Mouse (Mus musculus) cerebellum, adult 11 months (tissue): ENCODE data around the gene Defb28.

Source experiments
- DNase-seq: peaks from one replicate; pipeline ENCODE4 v3.0.0; 2022

Gene Defb28

DNA sequence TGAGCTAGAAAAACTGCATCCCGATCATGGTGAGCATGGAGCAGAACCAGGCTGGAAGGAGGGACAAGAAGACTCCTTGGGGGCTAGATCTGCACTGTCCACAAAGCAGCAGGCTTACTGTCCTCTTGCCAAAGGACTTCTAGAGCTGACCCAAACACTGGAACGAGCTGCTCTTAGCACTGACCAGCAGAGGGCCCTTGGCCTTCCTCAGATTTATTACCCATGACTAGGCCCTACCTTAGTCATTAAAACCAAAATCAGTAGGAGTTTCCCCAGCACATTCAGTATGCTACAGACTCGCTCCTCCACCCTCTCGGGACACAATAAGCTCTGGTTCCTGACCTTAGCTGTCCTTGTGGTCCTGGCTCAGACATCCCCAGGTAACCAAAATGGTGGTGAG is at the start of gene Defb28:
TSS of gene Defb28 (plus strand) at position 275 of the 400 bp plus-strand sequence.
- no peak for DNase-seq

- peak; percentile 11 for DNase-seq
Observed at GRCm38 (mm10) chr2:152470973-152471372, 47.1 kb upstream of the Defb28 start.

DNA sequence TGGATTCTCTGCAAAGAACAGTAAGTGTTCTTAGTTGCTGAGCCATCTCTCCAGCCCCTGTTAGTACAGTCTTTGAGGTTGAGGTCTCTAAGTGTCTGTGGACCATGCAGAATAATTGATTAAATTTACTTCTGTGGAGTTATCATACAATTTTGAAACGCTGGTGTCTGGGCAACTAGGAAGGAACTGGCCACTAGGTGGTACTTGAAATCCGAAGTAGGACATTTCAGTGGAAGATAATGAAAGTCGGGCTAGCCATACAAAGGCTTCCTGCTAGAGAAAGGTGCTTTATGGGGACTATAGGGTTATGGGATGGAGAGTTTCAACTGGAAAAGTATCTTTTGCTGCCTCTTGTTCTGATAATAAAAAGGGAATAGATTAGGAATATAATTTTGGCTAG is 45.6 kb upstream of the Defb28 start:
- no peak for DNase-seq

GRCm38 (mm10) chr2:152476763-152477162 is 41.3 kb upstream of the Defb28 start, which contains the start of gene Defb20:
Gene Defb20 (plus strand): TSS chr2:152477063.
- no peak for DNase-seq

- no peak for DNase-seq
Observed at GRCm38 (mm10) chr2:152480881-152481280, 37.2 kb upstream of the Defb28 start.

DNA sequence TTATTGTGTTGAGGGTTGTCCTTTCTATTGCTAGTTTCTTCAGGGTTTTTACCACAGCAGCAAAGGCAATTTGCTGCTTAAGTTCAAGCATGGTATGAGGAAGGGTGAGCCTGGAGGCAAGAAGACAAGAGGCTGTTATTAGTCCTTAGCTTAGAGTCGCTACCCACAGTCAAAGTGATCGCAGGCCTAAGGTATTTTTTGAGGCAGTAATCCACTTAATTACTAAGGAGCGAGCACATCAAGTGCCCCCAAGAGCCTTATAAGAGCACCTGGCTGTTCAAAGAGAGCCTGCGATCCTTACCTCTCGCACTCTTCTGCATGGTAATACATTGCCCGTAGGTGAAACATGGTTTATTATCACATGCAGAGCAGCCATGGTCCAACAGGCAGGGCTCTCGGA is 36.3 kb upstream of the Defb28 start:
- no peak for DNase-seq

DNA sequence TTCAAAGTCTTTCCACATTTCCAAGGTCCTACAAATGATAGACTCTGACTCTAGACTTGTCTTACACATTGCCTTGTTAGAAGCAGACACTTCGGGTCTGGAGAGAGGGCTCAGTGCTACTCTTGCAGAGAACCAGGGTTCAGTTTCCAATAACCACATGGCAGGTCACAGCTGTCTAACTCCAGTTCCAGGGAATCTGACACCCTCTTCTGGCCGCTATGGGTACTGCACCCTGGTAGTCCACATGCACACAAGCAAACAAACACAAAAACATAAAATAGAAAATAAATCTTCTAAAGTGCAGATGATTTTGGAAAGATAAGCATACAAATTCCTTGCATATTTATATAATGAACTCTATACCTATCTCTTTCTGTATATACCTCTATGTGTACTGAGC is 31.0 kb upstream of the Defb28 start:
- no peak for DNase-seq

- DNase-seq = no peak
Observed at GRCm38 (mm10) chr2:152490038-152490437, 28.0 kb upstream of the Defb28 start, which contains the start of gene Defb22. Gene Defb22 (minus strand): TSS chr2:152490138.

DNA sequence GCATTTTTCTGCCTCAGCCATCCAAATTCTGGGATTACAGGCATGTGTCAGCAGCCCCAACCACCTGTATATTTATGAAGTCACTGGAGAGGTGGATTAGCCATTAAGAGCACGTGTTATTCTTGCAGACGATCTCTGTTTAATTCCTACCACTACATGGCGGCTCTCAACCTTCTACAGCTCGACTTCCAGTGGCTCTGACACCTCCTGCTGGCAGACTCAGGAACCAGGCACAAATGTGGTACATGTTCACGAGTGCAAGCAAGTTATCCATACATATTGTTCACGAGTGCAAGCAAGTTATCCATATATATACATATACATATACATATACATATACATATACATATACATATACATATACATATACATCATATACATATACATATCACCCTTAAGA is 24.9 kb upstream of the Defb28 start:
- no peak for DNase-seq

DNA sequence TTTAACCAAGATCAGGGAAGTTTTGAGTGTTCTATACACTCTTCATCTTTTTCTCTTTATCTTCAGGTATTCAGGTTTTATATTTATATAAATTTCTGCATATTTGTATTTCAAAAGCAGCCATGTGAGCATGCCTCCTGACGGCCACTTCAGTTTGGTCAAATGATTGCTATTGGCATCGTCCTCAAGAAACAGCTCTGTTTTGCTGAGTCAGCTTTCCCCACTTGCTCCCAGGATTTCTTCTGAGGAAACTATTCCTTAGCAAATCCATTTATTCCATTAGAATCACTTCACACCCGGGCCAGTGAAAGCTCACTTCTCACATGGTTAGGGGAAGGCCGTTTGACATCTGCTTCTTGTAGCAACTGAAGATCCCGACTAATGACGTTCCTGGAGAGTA is 20.0 kb upstream of the Defb28 start:
- no peak for DNase-seq

- DNase-seq = no peak
Observed at GRCm38 (mm10) chr2:152500204-152500862, 17.7 kb upstream of the Defb28 start.

- no peak for DNase-seq
Observed at GRCm38 (mm10) chr2:152500863-152501229, 17.2 kb upstream of the Defb28 start.

GRCm38 (mm10) chr2:152503950-152504349 is 14.1 kb upstream of the Defb28 start:
- no peak for DNase-seq

DNA sequence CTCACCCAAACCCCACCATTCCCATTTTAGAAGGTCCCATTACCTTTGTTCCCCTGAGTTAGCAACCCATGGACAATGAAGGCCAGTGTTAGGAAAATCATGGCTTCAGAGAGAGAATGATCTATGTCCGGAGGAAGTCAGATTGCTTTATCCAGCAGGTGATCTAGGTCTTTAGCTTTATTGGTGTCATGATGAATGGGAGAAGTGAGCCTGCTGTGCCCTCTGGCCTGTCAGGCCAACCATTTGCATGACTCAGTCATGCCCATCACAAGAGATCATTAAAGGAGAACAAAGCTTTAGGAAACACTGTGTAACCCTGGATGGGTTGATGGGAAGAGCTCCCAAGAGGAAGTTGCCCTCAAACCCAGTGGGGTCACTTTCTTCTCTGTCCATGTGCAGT is 6.5 kb upstream of the Defb28 start, which contains the start of gene Defb26:
TSS of gene Defb26 (minus strand) at position 101 of the 400 bp plus-strand sequence.
- DNase-seq = no peak

- DNase-seq = no peak
Observed at GRCm38 (mm10) chr2:152516084-152516483, 2.0 kb upstream of the Defb28 start.

GRCm38 (mm10) chr2:152539944-152540710 is 22.1 kb downstream of the Defb28 start, which contains the start of gene Defb29:
Gene Defb29 (minus strand): TSS chr2:152540098.
- DNase-seq = no peak

DNA sequence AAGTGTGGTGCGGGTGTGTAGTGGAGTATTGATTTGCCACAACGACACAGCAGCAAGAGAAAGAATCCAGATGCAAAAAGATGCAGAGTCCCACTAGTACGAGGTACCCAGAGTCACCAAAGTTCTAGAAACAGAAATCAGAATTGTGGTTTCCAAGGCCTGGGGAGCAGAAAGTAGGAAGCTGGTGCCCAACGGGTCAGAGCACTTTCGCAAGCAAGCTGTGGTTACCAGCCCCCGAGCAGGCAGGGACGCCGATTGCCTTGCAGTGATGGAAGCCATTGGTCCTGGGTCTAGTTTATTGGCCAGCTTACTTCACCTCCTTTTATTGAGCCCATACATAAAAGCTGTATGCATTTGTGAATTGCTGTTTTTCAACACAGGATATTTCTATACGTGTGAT is 23.9 kb downstream of the Defb28 start:
- DNase-seq = no peak

- DNase-seq = no peak
Observed at GRCm38 (mm10) chr2:152542897-152543296, 24.8 kb downstream of the Defb28 start.

- DNase-seq = no peak
Observed at GRCm38 (mm10) chr2:152543478-152543877, 25.4 kb downstream of the Defb28 start.

DNA sequence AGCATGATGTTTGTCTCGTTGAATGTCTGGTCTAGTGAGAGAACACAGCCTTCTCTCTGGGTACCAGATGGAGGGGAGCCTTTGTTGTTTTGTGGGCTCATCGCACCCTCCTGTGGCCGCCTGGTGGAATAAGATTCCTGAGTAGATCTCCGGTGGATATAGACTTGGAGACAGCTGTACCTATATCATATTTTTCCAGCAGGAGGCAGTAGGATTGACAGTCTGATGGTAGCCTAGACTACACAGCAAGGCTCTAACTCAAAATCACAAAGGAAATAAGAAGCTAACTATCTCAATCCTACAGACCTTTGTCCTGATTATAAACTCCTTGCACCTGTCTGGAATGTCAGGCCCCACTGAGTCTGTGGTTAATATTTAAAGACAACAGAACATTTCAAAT is 26.6 kb downstream of the Defb28 start:
- DNase-seq = peak; percentile 4

DNA sequence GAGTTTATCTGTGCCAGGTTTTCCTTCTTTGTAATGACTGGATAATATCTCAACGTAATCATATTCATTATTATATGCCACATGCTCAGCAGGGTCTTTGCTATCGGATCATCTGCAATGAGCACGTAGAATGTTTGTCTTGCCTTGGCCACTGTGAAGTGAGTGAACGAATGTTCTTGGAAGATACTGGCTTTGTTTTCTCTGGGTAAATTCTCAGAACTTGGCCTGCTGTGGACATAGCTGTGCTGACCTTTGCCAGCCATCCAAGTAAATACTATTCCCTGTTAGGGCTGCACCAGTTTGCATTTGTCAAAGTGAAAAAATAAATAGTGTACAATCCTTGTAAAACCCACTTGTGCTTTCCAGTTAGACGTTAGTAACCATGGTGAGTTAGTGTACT is 30.1 kb downstream of the Defb28 start:
- no peak for DNase-seq

- DNase-seq = peak; percentile 14
Observed at GRCm38 (mm10) chr2:152553774-152554423, 35.8 kb downstream of the Defb28 start.

DNA sequence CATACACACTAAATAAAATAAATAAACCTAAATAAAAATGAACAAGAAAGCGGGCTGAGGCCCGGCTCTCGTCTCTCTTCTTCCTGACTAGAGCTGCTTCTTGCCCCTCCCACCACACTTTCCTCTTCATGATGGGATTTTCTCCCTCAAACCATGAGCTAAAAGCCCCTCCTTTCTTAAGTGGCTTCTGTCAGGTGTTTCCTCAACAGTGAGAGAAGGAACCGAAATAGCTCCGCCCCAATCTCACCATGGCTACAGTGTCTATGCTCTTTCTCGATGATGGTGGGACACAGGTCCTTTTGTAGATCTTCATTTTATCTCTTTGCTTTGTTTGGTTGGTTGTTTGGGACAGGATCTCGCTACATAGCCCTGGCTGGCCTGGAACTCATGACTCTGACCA is 38.6 kb downstream of the Defb28 start:
- no peak for DNase-seq

DNA sequence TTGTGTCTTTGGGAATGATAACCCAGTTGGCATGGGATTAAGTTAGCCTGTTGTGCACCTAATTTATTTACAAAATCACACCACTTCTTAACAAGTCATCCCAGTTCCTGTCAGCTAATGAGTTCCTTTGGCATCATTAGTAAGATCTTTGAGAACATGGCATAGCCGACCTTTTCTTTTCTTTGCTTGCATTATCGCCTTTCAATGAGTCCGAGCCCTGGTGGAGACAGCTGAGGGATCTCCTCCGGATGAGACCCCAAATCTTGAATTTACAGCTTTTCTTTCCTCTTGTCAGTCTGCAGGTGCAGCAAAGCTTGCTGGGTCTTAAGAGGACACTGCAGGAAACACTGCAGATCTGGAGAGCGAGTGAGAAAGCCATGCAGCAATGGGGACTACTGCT is 51.0 kb downstream of the Defb28 start, which contains the start of gene Gm17416:
TSS of gene Gm17416 (plus strand) at position 301 of the 400 bp plus-strand sequence.
- no peak for DNase-seq
